Mouse (Mus musculus): ENCODE data around the gene Rnf220. TPM values are rescaled to one million over a fixed set of nuclear protein-coding genes. Genes with fewer than 3 reads are reported as not detected.

Gene Rnf220
- polyA plus RNA-seq, 1 experiment from 2014 or later = 34.1 TPM

- no peaks in the 10 kb centered on the region for H3K4me1 ChIP-seq (replicated peaks)
- H3K9me3 ChIP-seq (replicated peaks) = no peaks in the 10 kb centered on the region
- no peak overlapping the region for H3K4me3 ChIP-seq
- no peak for ATAC-seq (replicated peaks; ENCODE audit: insufficient number of reproducible peaks, insufficient read depth, low FRiP score, low read depth)
- H3K4me2 ChIP-seq = no peak overlapping the region
- no peaks in the 10 kb centered on the region for H3K36me3 ChIP-seq
- 65% methylated on average over 2 of the region's 2 CpGs for WGBS
- H3K9ac ChIP-seq = no peak overlapping the region
- 0 out of 2 replicates have a peak, but pooled peaks cover 2% of the 10 kb centered on the region for H3K27me3 ChIP-seq
- no peak overlapping the region for H3K27ac ChIP-seq
These were observed 24.5 kb upstream of the Rnf220 start for GRCm38 (mm10) chr4:117521350-117521749.

- no peak overlapping the region for H3K9ac ChIP-seq
- 83% methylated on average over 4 of the region's 4 CpGs for WGBS
- H3K4me3 ChIP-seq = no peak overlapping the region
- H3K4me1 ChIP-seq (replicated peaks) = no peaks in the 10 kb centered on the region
- no peak for ATAC-seq (replicated peaks; ENCODE audit: insufficient number of reproducible peaks, insufficient read depth, low FRiP score, low read depth)
- H3K27me3 ChIP-seq = 0 out of 2 replicates have a peak, but pooled peaks cover 2% of the 10 kb centered on the region
- no peak overlapping the region for H3K4me2 ChIP-seq
- no peak overlapping the region for H3K27ac ChIP-seq
- no peaks in the 10 kb centered on the region for H3K9me3 ChIP-seq (replicated peaks)
- no peaks in the 10 kb centered on the region for H3K36me3 ChIP-seq
These were observed 21.4 kb upstream of the Rnf220 start for GRCm38 (mm10) chr4:117518246-117518645.

- ATAC-seq (replicated peaks; ENCODE audit: insufficient number of reproducible peaks, insufficient read depth, low FRiP score, low read depth) = no peak
- WGBS = 83% methylated on average over 8 of the region's 8 CpGs
- Histone ChIP-seq H3K36me3 (no peaks in the 10 kb centered on the region), H3K9me3 (replicated peaks) (no peaks in the 10 kb centered on the region), H3K9ac (no peak overlapping the region), H3K4me2 (no peak overlapping the region), H3K4me3 (no peak overlapping the region), H3K27me3 (peaks cover 34% of the 10 kb centered on the region), H3K4me1 (replicated peaks) (peaks cover 27% of the 10 kb centered on the region), H3K27ac (no peak overlapping the region)
These were observed 2.2 kb upstream of the Rnf220 start for GRCm38 (mm10) chr4:117499043-117499442.

- ATAC-seq (replicated peaks; ENCODE audit: insufficient number of reproducible peaks, insufficient read depth, low FRiP score, low read depth) = no peak
- peak overlapping the region; percentile 57 for H3K9ac ChIP-seq
- peak overlapping the region; percentile 98 for H3K4me2 ChIP-seq
- no peak overlapping the region for H3K27ac ChIP-seq
- peaks cover 62% of the 10 kb centered on the region for H3K27me3 ChIP-seq
- H3K36me3 ChIP-seq = no peaks in the 10 kb centered on the region
- H3K9me3 ChIP-seq (replicated peaks) = no peaks in the 10 kb centered on the region
- peak overlapping the region; percentile 57 for H3K4me3 ChIP-seq
- H3K4me1 ChIP-seq (replicated peaks) = peaks cover 35% of the 10 kb centered on the region
- 0% methylated on average over 33 of the region's 33 CpGs for WGBS
These were observed 917 bp downstream of the Rnf220 start for GRCm38 (mm10) chr4:117495869-117496401.

GRCm38 (mm10) chr4:117494911-117495501, 1.8 kb downstream of the Rnf220 start:
- Histone ChIP-seq H3K4me2 (peak overlapping the region; percentile 98), H3K27ac (no peak overlapping the region), H3K36me3 (no peaks in the 10 kb centered on the region), H3K9ac (peak overlapping the region; percentile 54), H3K4me1 (replicated peaks) (peaks cover 35% of the 10 kb centered on the region), H3K9me3 (replicated peaks) (no peaks in the 10 kb centered on the region), H3K27me3 (peaks cover 71% of the 10 kb centered on the region), H3K4me3 (peak overlapping the region; percentile 57)
- ATAC-seq (replicated peaks; ENCODE audit: insufficient number of reproducible peaks, insufficient read depth, low FRiP score, low read depth) = peak; percentile 48; the same call in 1 of the 2 replicates
- under 1% methylated on average over 47 of the region's 47 CpGs for WGBS

GRCm38 (mm10) chr4:117493905-117494851, 2.7 kb downstream of the Rnf220 start:
- H3K4me1 ChIP-seq (replicated peaks) = peaks cover 35% of the 10 kb centered on the region
- no peaks in the 10 kb centered on the region for H3K9me3 ChIP-seq (replicated peaks)
- under 1% methylated on average over 71 of the region's 71 CpGs for WGBS
- no peak overlapping the region for H3K27ac ChIP-seq
- no peaks in the 10 kb centered on the region for H3K36me3 ChIP-seq
- no peak for ATAC-seq (replicated peaks; ENCODE audit: insufficient number of reproducible peaks, insufficient read depth, low FRiP score, low read depth)
- peak overlapping the region; percentile 54 for H3K9ac ChIP-seq
- H3K4me2 ChIP-seq = peak overlapping the region; percentile 98
- peaks cover 80% of the 10 kb centered on the region for H3K27me3 ChIP-seq
- peak overlapping the region; percentile 57 for H3K4me3 ChIP-seq

- Histone ChIP-seq H3K36me3 (no peaks in the 10 kb centered on the region), H3K4me2 (peak overlapping the region; percentile 98), H3K9me3 (replicated peaks) (no peaks in the 10 kb centered on the region), H3K9ac (no peak overlapping the region), H3K27me3 (peaks cover 85% of the 10 kb centered on the region), H3K4me3 (peak overlapping the region; percentile 57), H3K27ac (no peak overlapping the region), H3K4me1 (replicated peaks) (peaks cover 35% of the 10 kb centered on the region)
- ATAC-seq (replicated peaks; ENCODE audit: insufficient number of reproducible peaks, insufficient read depth, low FRiP score, low read depth) = no peak
- 4% methylated on average over 17 of the region's 17 CpGs for WGBS
These were observed 3.7 kb downstream of the Rnf220 start for GRCm38 (mm10) chr4:117493161-117493568.

GRCm38 (mm10) chr4:117491840-117492239, 5.0 kb downstream of the Rnf220 start:
- Histone ChIP-seq H3K4me1 (replicated peaks) (peaks cover 32% of the 10 kb centered on the region), H3K27ac (no peak overlapping the region), H3K27me3 (peaks cover 85% of the 10 kb centered on the region), H3K9ac (no peak overlapping the region), H3K36me3 (no peaks in the 10 kb centered on the region), H3K9me3 (replicated peaks) (no peaks in the 10 kb centered on the region), H3K4me2 (no peak overlapping the region), H3K4me3 (no peak overlapping the region)
- 63% methylated on average over 6 of the region's 6 CpGs for WGBS
- ATAC-seq (replicated peaks; ENCODE audit: insufficient number of reproducible peaks, insufficient read depth, low FRiP score, low read depth) = no peak

GRCm38 (mm10) chr4:117489975-117490374, 6.9 kb downstream of the Rnf220 start:
- Histone ChIP-seq H3K9ac (no peak overlapping the region), H3K9me3 (replicated peaks) (no peaks in the 10 kb centered on the region), H3K4me2 (no peak overlapping the region), H3K4me3 (no peak overlapping the region), H3K4me1 (replicated peaks) (peaks cover 21% of the 10 kb centered on the region), H3K27ac (no peak overlapping the region), H3K27me3 (peaks cover 92% of the 10 kb centered on the region), H3K36me3 (no peaks in the 10 kb centered on the region)
- no peak for ATAC-seq (replicated peaks; ENCODE audit: insufficient number of reproducible peaks, insufficient read depth, low FRiP score, low read depth)
- 83% methylated on average over 14 of the region's 14 CpGs for whole genome bisulfite sequencing

- no peaks in the 10 kb centered on the region for H3K9me3 ChIP-seq (replicated peaks)
- 87% methylated on average over 9 of the region's 9 CpGs for WGBS
- H3K4me2 ChIP-seq = no peak overlapping the region
- H3K4me3 ChIP-seq = no peak overlapping the region
- H3K36me3 ChIP-seq = no peaks in the 10 kb centered on the region
- H3K9ac ChIP-seq = no peak overlapping the region
- H3K27ac ChIP-seq = no peak overlapping the region
- H3K27me3 ChIP-seq = peaks cover 91% of the 10 kb centered on the region
- H3K4me1 ChIP-seq (replicated peaks) = peaks cover 21% of the 10 kb centered on the region
- ATAC-seq (replicated peaks; ENCODE audit: insufficient number of reproducible peaks, insufficient read depth, low FRiP score, low read depth) = no peak
These were observed 7.3 kb downstream of the Rnf220 start for GRCm38 (mm10) chr4:117489566-117489965.

GRCm38 (mm10) chr4:117487471-117487870, 9.4 kb downstream of the Rnf220 start:
- Histone ChIP-seq H3K36me3 (no peaks in the 10 kb centered on the region), H3K4me1 (replicated peaks) (peaks cover 12% of the 10 kb centered on the region), H3K27me3 (peaks cover 74% of the 10 kb centered on the region), H3K27ac (no peak overlapping the region), H3K4me2 (no peak overlapping the region), H3K9me3 (replicated peaks) (no peaks in the 10 kb centered on the region), H3K4me3 (no peak overlapping the region), H3K9ac (no peak overlapping the region)
- ATAC-seq (replicated peaks; ENCODE audit: insufficient number of reproducible peaks, insufficient read depth, low FRiP score, low read depth) = no peak
- 76% methylated on average over 6 of the region's 6 CpGs for whole genome bisulfite sequencing

All from heart, embryonic 15.5 days (tissue).